Mouse (Mus musculus): ENCODE results near the gene Zfp97. TPM values are rescaled to one million over a fixed set of nuclear protein-coding genes. Genes with fewer than 3 reads are reported as not detected.
"Not testable (repeated sequence)": the region's sequence is repeated elsewhere in the genome, so short reads cannot be mapped to it uniquely, and the experiment has no call there.

Zfp97 gene
- 1 to 10 TPM; 3.5 to 3.9 TPM for total RNA-seq (2021)
- long read RNA-seq, experiment 1: 0 reads
- long read RNA-seq, experiment 2: 0 reads

DNA sequence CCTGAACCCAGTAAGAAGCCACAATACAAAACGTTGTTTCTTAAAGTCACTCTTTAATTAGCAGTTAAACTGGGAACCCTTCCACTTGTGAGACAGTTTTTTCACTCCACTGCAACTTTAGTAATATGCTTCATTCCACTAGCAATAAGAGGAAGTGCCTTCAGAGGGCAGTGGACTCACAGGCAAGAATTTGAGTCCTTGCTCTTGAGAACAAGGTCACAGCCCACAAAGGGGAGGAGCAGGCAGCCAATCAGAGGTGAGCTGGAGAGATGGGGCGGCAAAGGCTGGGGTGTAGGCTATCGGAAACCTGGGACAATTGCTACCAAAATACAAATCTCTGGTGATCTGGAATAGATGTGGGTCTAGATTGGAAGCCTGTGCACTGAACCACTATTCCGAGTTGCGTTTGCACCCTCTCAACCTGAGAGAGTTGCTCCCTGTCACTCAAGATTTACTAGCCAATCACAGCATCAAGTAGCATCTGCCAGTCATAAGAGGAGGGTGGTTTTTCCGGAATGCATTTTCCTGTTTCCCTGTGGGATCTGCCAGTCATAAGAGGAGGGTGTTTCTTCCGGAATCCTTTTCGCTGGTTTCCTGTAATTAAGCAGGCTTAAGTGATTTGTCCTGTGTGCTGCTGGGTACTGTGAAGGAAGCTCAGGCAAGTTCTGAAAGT is at the start of gene Zfp97:
TSS of gene Zfp97 (plus strand) at position 586 of the 673 bp plus-strand sequence.
- not testable (repeated sequence) for DNase-seq (ENCODE audit: low spot score in 2 of 2)

DNA sequence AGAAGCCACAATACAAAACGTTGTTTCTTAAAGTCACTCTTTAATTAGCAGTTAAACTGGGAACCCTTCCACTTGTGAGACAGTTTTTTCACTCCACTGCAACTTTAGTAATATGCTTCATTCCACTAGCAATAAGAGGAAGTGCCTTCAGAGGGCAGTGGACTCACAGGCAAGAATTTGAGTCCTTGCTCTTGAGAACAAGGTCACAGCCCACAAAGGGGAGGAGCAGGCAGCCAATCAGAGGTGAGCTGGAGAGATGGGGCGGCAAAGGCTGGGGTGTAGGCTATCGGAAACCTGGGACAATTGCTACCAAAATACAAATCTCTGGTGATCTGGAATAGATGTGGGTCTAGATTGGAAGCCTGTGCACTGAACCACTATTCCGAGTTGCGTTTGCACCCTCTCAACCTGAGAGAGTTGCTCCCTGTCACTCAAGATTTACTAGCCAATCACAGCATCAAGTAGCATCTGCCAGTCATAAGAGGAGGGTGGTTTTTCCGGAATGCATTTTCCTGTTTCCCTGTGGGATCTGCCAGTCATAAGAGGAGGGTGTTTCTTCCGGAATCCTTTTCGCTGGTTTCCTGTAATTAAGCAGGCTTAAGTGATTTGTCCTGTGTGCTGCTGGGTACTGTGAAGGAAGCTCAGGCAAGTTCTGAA is 57.7 kb downstream of the Zfp97 start:
- not testable (repeated sequence) for DNase-seq (ENCODE audit: low spot score in 2 of 2)

DNA sequence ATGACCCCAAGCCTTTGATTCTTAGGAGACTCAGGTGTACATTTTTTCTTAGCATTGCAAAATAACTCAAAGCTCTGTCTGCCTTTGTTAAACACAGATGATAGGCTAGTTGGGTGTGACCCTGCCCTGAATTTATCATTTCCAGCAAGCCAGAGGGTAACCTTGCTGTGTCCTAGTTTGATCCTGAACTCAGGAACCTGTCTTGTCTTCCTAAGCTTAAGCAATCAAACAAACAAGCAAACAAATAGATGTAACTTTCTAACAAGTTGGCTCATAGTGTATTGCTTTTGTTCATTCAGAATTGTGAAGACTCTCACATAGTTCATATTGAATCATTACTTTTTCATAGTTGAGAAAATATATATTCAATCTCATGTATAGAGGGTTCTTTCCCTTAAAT is 73.5 kb downstream of the Zfp97 start:
- not testable (repeated sequence) for DNase-seq (ENCODE audit: low spot score in 2 of 2)

DNA sequence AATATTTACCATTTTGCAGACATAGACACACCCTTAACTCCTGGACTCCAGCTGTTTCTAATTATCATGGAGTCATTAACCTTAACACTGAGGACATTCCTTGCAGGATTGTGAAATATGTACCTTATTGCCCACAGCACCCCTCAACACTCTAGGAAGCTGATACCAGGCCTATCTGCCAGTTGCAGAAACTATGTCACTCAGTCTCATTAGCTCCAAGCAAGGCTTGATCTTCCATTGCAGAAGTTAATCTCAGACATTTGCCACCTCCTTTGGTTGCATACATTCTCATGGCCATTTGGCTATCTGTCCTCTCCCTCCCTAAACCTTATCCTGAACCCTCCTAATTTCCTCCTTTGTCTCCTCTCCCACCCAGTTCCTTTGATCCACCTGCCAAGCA is 74.0 kb downstream of the Zfp97 start:
- no peak for DNase-seq (ENCODE audit: low spot score in 2 of 2)

DNA sequence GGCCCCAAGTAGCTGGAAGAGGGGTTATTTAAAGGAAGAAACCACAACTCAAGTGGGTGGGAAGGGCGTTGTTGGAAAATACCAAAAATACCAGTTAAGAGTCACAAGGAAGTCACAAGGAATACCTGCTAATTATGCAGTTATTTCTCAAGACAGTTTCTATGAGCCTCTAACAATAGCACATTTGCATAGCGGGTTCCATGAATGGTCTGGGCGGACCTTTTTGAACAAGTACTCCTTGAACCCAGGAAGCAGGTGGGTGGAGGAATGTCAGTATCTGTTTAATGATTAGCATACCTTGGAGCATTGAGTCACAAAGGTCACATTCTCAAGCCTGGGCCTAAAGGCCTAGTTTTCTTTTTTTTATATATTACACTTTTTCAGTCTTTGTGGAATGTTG is 74.9 kb downstream of the Zfp97 start:
- not testable (repeated sequence) for DNase-seq (ENCODE audit: low spot score in 2 of 2)

Other genes starting within 250 kb of the Zfp97 start
- gene Zfp960, start 57.3 kb upstream of the Zfp97 start, total RNA-seq (2021): 1 to 10 TPM; 5.8 TPM

All from layer of hippocampus, postnatal 14 days (tissue).